ENCODE assay signal across 8 mouse cellular contexts in the genomic region with DNA sequence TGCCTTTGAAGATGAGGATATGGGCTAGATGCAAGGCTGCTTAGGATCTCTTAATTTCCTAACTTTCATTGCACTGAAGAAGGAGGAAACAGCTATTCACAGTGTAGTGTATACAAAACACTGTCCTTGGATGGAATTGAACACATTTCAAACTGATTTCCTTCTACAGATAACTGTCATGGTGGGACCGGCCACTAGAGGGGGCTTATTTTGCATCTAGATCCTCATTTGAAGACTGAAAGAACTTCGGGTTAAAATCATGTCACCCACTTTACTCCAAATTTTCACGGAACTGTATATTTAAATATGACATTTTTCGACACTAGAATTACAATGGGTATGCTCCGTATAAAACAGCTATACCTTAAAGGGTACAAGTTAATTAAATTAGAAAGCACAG. TPM values are rescaled to one million over a fixed set of nuclear protein-coding genes. Genes with fewer than 3 reads are reported as not detected.
A peak's percentile ranks its signal among the peaks of the same experiment; 100 is the strongest.
DNase-seq lines count a peak whose midpoint lies in the region; ATAC-seq and TF ChIP-seq lines count a peak whose summit lies in the region.

No protein-coding gene starts in this region.

- no peak for TF ChIP-seq POLR2A in cortical plate, adult 2 months (IDR thresholded peaks at IDR 0.05; ENCODE audit: extremely low read depth, insufficient read depth, low read length)

- peak; percentile 41; the same call in 1 of the 2 replicates for TF ChIP-seq CTCF in cortical plate, adult 2 months (IDR thresholded peaks at IDR 0.05; ENCODE audit: extremely low read depth, insufficient read depth, low read length)
- peak; percentile 95 for TF ChIP-seq CTCF in layer of hippocampus, adult 2 months (conservative IDR thresholded peaks at IDR 0.05)
- TF ChIP-seq CTCF in lung, embryonic 14.5 days (IDR thresholded peaks at IDR 0.05; ENCODE audit: low read depth): peak; percentile 77

- peak overlapping the region; percentile 31; the same call in 1 of the 2 replicates for H3K4me2 ChIP-seq in heart, embryonic 16.5 days (ENCODE audit: low read depth, low read length)
- H3K4me2 ChIP-seq in lung, embryonic 14.5 days: peak overlapping the region; percentile 37

- H3K9ac ChIP-seq in heart, embryonic 16.5 days (ENCODE audit: low read length): no peak overlapping the region
- H3K9ac ChIP-seq in lung, embryonic 14.5 days: peak overlapping the region; percentile 38

- H3K4me3 ChIP-seq in cortical plate, adult 2 months (ENCODE audit: insufficient read depth, low read length): no peak overlapping the region
- no peak overlapping the region for H3K4me3 ChIP-seq in heart, embryonic 16.5 days (ENCODE audit: low read length)
- H3K4me3 ChIP-seq in layer of hippocampus, adult 2 months: no peak overlapping the region
- peak overlapping the region; percentile 72; the same call in 1 of the 2 replicates for H3K4me3 ChIP-seq in lung, embryonic 14.5 days (ENCODE audit: low read depth, low read length)

- no peaks in the 10 kb centered on the region for H3K27me3 ChIP-seq in heart, embryonic 16.5 days (ENCODE audit: control insufficient read depth, insufficient read depth, low read length)
- H3K27me3 ChIP-seq in lung, embryonic 14.5 days (ENCODE audit: insufficient read depth, low read length): peaks cover 6% of the 10 kb centered on the region; the same call in 1 of the 2 replicates

- ATAC-seq in CD4-positive, CD25-positive, alpha-beta regulatory T cell, adult 4 months: peak; percentile 48
- ATAC-seq in heart, embryonic 16.5 days (replicated peaks; ENCODE audit: extremely low read depth, insufficient read depth, low FRiP score): no peak
- ATAC-seq in lung, embryonic 14.5 days (ENCODE audit: insufficient read depth): no peak

- H3K36me3 ChIP-seq in heart, embryonic 16.5 days (ENCODE audit: control insufficient read depth, insufficient read depth): no peaks in the 10 kb centered on the region
- H3K36me3 ChIP-seq in lung, embryonic 14.5 days (ENCODE audit: insufficient read depth): no peaks in the 10 kb centered on the region

- no peaks in the 10 kb centered on the region for H3K9me3 ChIP-seq in heart, embryonic 16.5 days (replicated peaks; ENCODE audit: control insufficient read depth, low read length)
- H3K9me3 ChIP-seq in lung, embryonic 14.5 days (ENCODE audit: low read depth, low read length): no peaks in the 10 kb centered on the region

- peak; percentile 9 for DNase-seq in WW6 (ENCODE audit: low read depth, low spot score)
- DNase-seq in layer of hippocampus, adult 2 months (ENCODE audit: low spot score in 2 of 2): peak; percentile 69 to 83
- DNase-seq in lung, embryonic 14.5 days: peak; percentile 89
- peak; percentile 87 for DNase-seq in right cerebral cortex, adult 2 months (ENCODE audit: low spot score in 2 of 2)
- peak; percentile 22 for DNase-seq in yolk sac, embryonic 10.5 days (ENCODE audit: low spot score)

- no peak overlapping the region for H3K27ac ChIP-seq in cortical plate, adult 2 months (ENCODE audit: insufficient read depth, low read length)
- no peak overlapping the region for H3K27ac ChIP-seq in heart, embryonic 16.5 days (ENCODE audit: low read length)
- no peak overlapping the region for H3K27ac ChIP-seq in layer of hippocampus, adult 2 months
- H3K27ac ChIP-seq in lung, embryonic 14.5 days (ENCODE audit: low read depth): no peak overlapping the region

- 9% methylated on average over 5 of the region's 5 CpGs for WGBS in heart, embryonic 16.5 days
- 12% methylated on average over 5 of the region's 5 CpGs for WGBS in lung, embryonic 14.5 days

- no peaks in the 10 kb centered on the region for H3K4me1 ChIP-seq in cortical plate, adult 2 months (ENCODE audit: control insufficient read depth, insufficient read depth, low read length)
- H3K4me1 ChIP-seq in heart, embryonic 16.5 days (ENCODE audit: control insufficient read depth, insufficient read depth, low read length): no peaks in the 10 kb centered on the region; the same call in 1 of the 2 replicates
- no peaks in the 10 kb centered on the region for H3K4me1 ChIP-seq in lung, embryonic 14.5 days (ENCODE audit: insufficient read depth)

RNA-seq across cellular contexts. Expression of gene Ahr, which starts 2.7 kb away (rescaled TPM):
- 1 to 10 TPM; 3.3 to 5.8 TPM for polyA plus RNA-seq in CD4-positive, CD25-positive, alpha-beta regulatory T cell, adult 4 months (2017; shearing (Covaris generic))
- 5.4 TPM in 2 replicates for polyA plus RNA-seq in cortical plate, adult 2 months (2012; rRNA removed)
- 4.1 and 4.2 TPM in 2 replicates for polyA plus RNA-seq in heart, embryonic 16.5 days (2015; fragmentation: Nextera tagmentation; extraction: Ambion mirVana)
- 1 to 10 TPM; 6.8 to 7.6 TPM for total RNA-seq in layer of hippocampus, adult 2 months (2021)
- 21.5 and 24.1 TPM in 2 replicates for polyA plus RNA-seq in lung, embryonic 14.5 days (2014; fragmentation: Nextera tagmentation; extraction: Ambion mirVana)

Comparison
In these comparisons a context has a peak if more than half of its experiments do, and no peak if none do; other contexts are left out.
1. DNase-seq: peak in every context shown above with its lines; median percentile 89 in lung, embryonic 14.5 days; 87 in right cerebral cortex, adult 2 months; 76 in layer of hippocampus, adult 2 months; 22 in yolk sac, embryonic 10.5 days; 9 in WW6.
2. CTCF ChIP-seq: peak in every context shown above with its lines; median percentile 95 in layer of hippocampus, adult 2 months; 77 in lung, embryonic 14.5 days; 41 in cortical plate, adult 2 months.